Mouse (Mus musculus) spleen, adult 2 months (tissue): ENCODE measurements around the gene Grifin.

Experiments used
- CTCF ChIP-seq: fragments of 200-500 bp; IDR thresholded peaks from 2 replicates; pipeline ENCODE4 v1.5.1; 2011; ENCODE audit warnings: mild to moderate bottlenecking, inconsistent platforms; ENCODE audit not compliant: insufficient read depth, insufficient read length, insufficient replicate concordance; ENCODE audit errors: extremely low read depth
- POLR2A ChIP-seq: fragments of 200-500 bp; IDR thresholded peaks from 2 replicates; pipeline ENCODE4 v1.6.1; 2011; ENCODE audit warnings: low read depth, low read length, inconsistent platforms

GRCm38 (mm10) chr5:140597787-140598186, 32.9 kb upstream of the Grifin start:
- TF ChIP-seq CTCF: no peak
- no peak for TF ChIP-seq POLR2A
